Mouse (Mus musculus): ENCODE measurements around the gene Ppil3.

DNA sequence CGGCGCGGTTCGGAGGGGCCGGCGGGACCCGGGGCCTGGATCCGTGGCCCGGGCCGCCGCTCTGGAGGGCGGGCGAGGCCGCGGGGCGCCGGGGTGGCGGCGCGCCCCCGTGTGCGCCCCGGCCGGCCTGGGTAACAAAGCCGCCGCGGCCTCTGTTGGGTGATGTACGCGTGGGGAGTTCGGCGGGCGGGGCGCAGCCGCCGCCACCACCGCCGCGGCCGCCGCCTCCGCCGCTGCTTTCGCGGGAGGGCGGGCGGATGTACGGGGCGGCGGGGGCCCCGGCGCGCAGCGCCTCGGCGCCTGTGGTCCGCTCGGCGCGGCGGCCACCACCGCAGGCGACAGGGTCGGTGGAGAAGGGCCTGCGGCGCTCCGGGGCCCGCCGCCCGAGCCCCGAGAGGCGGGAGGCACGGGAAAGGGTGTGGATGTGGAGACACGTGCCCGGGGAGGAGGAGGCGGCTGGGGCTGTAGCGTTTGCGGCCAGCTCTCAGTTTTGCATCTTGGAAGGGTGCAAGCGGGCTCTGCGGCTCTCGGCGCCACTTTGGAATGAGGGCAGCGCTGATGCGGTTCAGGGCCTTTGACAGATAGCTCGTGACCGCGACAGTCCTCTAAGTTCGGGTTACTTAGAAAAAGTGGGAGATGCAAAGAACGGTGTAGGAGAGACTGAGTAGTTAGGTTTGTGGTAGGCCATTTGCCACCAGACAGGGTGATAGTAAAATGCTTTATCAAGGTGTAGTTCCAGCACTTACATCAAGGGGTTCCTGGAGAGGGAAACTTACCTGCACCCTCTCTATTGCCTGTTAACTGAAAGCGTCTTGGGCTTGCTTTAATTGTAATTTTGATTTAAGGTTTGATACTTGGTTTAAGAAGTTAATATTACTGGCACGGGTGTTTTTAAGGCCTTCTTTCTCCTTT lies 51.7 kb downstream of the Ppil3 start:
- TF ChIP-seq GATA2 (IDR thresholded peaks at IDR 0.05; ENCODE audit: borderline replicate concordance, low read depth, low read length) (no peak), TAL1 (conservative IDR thresholded peaks at IDR 0.05; ENCODE audit: low read depth, low read length) (no peak)
